Mouse (Mus musculus) macrophage (primary cell): Measurements from ENCODE around the gene Bdh2. TPM values are rescaled to one million over a fixed set of nuclear protein-coding genes. Genes with fewer than 3 reads are reported as not detected.

Experiments
- H3K27ac ChIP-seq: fragments of 350-480 bp; formaldehyde crosslinking; 2 replicates; pipeline ENCODE4 v1.9.0; 2021
- H3K36me3 ChIP-seq: fragments of 350-480 bp; formaldehyde crosslinking; 2 replicates; pipeline ENCODE4 v1.9.0; 2021; ENCODE audit errors: inconsistent target
- H3K4me3 ChIP-seq: fragments of 350-480 bp; formaldehyde crosslinking; 2 replicates; pipeline ENCODE4 v1.9.0; 2021; ENCODE audit errors: inconsistent target
- H3K79me2 ChIP-seq: fragments of 350-480 bp; formaldehyde crosslinking; 2 replicates; pipeline ENCODE4 v1.9.0; 2021; ENCODE audit errors: inconsistent target
- WGBS: methylation state at CpG from one replicate; pipeline ENCODE4 v1.1.7; 2026; ENCODE audit warnings: inconsistent platforms; ENCODE audit not compliant: missing documents; 5-methylcytosine and 5-hydroxymethylcytosine counted together
- polyA plus RNA-seq: library from polyadenylated mRNA; stranded (reverse); fragments of 250-400 nt; gene quantifications from 3 replicates; pipeline ENCODE4 v1.2.4, GENCODE M21; 2018; ENCODE audit warnings: inconsistent platforms

Gene Bdh2
- polyA plus RNA-seq, 1 experiment from 2014 or later = not detected

DNA sequence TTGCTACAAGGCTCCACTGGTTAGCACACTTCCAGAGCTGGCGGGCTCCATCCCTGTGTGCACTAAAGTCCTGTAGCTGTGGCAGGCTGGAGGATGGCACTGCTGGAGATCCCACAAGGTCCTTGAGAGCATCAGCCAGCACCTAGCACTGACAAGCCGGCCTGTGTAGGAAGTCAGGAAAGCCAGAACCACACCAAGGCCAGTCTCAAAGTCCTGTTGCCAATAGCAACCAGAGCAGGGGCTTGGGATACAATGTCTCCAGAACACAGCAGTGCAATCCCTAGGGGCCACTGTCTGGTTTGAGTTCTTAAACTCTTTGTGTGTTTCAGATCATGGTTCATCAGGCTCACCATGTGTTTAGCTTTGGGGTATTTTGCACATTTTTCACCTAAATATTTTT lies 33.8 kb downstream of the Bdh2 start:
- 85% methylated on average over 2 of the region's 2 CpGs for WGBS
- H3K79me2 ChIP-seq = no peaks in the 10 kb centered on the region
- no peak overlapping the region for H3K4me3 ChIP-seq
- no peaks in the 10 kb centered on the region for H3K36me3 ChIP-seq
- H3K27ac ChIP-seq = no peak overlapping the region

DNA sequence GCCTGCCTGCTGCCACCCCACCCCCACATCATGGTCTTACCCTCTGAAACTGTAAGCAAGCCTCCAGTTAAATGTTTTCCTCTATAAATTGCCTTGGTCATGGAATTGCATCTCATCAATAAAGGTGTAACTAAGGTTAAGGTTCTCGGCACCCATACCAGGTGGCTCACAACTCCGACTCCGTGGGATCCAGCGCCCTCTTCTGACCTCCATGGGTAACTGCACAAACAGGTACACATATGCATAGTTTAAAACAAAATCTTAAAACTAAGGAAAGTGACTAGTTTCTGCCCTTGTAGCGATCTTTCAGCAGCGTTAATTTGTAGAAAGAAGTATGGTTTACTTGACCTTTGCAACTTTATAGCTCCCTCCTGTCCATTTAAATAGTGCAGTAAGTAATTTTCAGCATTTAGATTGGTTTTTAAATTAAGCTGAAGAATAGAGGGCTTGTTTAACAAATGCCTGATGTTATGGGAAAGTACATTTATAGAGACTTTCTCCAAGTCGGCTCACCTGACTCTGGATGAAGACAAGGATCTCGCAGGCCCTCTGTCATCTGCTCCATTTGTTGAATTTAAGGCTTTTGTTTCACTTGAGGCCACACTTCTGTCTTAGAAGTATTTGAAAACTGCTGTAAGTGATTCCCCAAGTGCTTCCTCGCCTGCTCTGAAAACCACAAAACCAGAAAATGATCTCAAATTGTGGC lies 34.9 kb downstream of the Bdh2 start:
- Histone ChIP-seq H3K36me3 (no peaks in the 10 kb centered on the region), H3K4me3 (no peak overlapping the region), H3K27ac (no peak overlapping the region), H3K79me2 (no peaks in the 10 kb centered on the region)
- WGBS = 87% methylated on average over 9 of the region's 9 CpGs

DNA sequence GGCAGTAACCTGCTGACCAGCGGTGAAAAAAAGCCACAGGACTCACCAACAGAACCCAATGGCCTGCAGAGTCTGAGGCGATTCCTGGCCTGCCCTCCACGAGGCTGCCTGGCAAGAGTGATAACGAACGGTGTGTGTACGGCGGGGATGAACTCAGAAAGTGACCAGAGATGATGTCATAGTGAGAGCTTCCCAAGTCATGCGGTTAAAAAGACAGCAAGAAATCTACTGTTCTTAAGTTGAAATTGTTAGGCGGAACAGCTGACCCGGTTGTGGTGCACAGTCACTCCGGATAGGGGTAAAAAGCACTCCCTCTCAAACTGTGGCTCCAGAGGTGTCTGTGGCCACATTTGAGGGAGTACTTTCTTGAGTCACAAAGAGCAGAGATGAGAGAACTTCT lies 37.3 kb downstream of the Bdh2 start:
- no peak overlapping the region for H3K27ac ChIP-seq

DNA sequence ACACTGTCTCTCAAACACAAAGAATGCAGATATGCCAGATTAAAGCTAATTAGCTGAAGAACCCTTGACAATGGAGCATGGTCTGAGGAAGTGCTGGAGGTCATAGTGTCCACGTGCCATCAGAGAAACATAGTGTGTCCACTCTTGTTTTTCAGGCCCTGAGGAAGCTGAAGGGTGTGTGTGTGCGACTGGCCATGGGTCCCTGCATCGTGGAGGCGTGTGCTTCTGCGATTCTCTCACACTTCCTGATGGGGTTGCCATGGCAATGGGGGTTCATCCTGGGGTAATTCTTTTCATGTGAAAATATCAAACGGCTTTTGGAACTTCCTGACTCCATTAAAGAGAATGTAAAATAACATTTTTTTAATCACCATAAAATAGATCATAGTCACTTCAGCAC lies 43.3 kb downstream of the Bdh2 start:
- WGBS = 36% methylated on average over 6 of the region's 6 CpGs
- H3K27ac ChIP-seq = no peak overlapping the region
- H3K79me2 ChIP-seq = no peaks in the 10 kb centered on the region
- no peak overlapping the region for H3K4me3 ChIP-seq
- H3K36me3 ChIP-seq = no peaks in the 10 kb centered on the region

More for the DNA sequence above, 37.3 kb downstream of the Bdh2 start:
- 91% methylated on average over 11 of the region's 11 CpGs for WGBS
- Histone ChIP-seq H3K4me3 (no peak overlapping the region), H3K79me2 (no peaks in the 10 kb centered on the region), H3K36me3 (no peaks in the 10 kb centered on the region)

DNA sequence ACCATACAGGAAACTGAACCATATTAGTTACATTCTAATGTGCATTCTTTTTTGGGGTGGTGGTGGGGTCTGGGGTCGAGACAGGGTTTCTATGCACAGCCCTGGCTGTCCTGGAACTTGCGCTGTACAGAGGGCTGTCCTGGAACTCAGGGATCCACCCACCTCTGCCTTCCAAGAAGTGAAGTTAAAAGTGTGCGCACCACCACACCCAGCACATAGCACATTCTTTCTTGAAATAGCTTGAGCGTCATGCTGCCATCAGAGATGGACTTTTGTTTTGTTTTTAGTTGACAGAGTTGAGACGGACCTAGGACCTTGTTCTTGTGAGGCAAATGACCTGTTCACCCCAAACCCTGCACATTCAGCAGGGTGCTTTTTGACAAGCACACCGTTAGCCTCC lies 46.2 kb downstream of the Bdh2 start:
- 88% methylated on average over 6 of the region's 6 CpGs for WGBS
- Histone ChIP-seq H3K79me2 (no peaks in the 10 kb centered on the region), H3K36me3 (no peaks in the 10 kb centered on the region), H3K27ac (no peak overlapping the region), H3K4me3 (no peak overlapping the region)

DNA sequence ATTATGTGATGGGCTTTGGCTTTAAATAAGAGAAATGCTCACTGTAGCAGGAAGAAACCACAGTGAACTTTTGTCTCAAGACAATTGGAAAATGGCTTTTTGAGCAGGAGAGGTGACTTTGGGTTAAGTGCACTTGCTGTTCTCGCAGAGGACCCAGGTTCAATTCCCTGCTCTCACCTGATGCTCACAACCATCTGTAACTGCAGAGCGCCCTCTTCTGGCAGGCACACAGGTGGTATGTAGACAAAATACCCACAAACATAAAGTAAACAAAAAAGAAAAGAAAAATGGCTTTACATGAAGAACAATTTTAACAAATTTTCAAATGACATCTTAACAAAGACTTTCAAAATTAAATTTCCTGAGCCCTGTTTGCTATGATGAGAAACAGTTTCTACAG lies 46.6 kb downstream of the Bdh2 start:
- 68% methylated on average over 2 of the region's 2 CpGs for WGBS
- Histone ChIP-seq H3K27ac (no peak overlapping the region), H3K36me3 (no peaks in the 10 kb centered on the region), H3K4me3 (no peak overlapping the region), H3K79me2 (no peaks in the 10 kb centered on the region)

DNA sequence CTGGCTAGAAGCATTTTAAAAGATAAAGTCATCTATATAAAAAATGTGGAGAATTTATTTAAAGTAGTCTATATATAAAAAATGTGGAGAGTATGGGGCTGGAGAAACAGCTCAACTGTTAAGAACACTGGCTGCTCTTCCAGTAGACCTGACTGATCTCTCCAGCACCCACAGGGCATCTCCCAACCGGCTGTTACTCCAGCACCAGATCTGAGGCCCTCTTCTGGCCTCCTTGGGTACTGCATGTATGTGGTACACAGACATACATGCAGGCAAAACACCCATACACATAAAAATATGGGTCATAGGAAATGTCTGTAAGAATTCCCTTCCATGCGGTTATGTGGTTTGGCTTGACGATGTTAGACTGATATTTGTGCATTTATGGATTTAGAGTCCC lies 47.5 kb downstream of the Bdh2 start:
- no peaks in the 10 kb centered on the region for H3K79me2 ChIP-seq
- WGBS = 48% methylated on average over 3 of the region's 3 CpGs
- H3K4me3 ChIP-seq = no peak overlapping the region
- no peaks in the 10 kb centered on the region for H3K36me3 ChIP-seq
- H3K27ac ChIP-seq = no peak overlapping the region

DNA sequence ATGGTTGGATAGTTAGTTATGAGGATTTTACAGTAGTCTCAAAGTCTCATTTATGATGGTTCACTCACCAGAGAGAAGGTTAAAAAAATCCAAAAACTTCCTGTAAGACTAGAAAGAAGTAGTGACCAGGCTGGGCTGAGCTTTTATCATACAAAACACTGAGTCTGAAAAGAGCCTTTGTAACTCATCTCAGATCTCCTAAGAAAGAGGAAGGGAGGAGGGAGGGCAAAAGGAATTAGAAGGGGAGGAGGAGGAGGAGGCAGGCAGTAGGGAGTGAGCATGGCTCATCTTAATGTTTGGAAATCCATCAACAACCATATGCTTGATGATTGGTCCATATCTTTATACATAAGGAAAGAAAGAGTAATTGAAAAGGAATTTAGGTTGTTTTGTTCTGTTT lies 51.7 kb downstream of the Bdh2 start:
- no peaks in the 10 kb centered on the region for H3K79me2 ChIP-seq
- H3K36me3 ChIP-seq = no peaks in the 10 kb centered on the region
- no peak overlapping the region for H3K27ac ChIP-seq

DNA sequence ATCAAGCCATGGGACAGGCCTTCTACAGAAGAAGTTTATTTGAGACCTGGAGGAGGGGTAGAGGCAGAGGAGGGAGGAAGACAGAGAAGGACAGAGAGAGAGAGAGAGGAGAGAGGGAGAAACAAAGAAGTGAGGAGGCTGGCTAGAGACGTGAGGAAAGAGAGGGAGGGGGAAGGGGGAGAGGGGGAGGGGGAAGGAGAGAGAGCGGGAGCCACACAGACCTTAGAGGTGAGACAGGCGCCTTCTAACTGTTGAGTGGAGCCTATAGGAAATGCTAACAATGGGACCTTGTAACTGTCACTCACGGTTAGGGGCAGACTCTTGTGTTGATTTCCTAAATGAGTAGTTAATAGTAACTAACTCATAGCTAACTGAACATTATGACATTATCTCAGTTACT lies 52.7 kb downstream of the Bdh2 start:
- Histone ChIP-seq H3K79me2 (no peaks in the 10 kb centered on the region), H3K27ac (no peak overlapping the region), H3K36me3 (no peaks in the 10 kb centered on the region), H3K4me3 (no peak overlapping the region)
- 96% methylated on average over 2 of the region's 4 CpGs for WGBS

More for the DNA sequence above, 51.7 kb downstream of the Bdh2 start:
- H3K4me3 ChIP-seq = no peak overlapping the region

DNA sequence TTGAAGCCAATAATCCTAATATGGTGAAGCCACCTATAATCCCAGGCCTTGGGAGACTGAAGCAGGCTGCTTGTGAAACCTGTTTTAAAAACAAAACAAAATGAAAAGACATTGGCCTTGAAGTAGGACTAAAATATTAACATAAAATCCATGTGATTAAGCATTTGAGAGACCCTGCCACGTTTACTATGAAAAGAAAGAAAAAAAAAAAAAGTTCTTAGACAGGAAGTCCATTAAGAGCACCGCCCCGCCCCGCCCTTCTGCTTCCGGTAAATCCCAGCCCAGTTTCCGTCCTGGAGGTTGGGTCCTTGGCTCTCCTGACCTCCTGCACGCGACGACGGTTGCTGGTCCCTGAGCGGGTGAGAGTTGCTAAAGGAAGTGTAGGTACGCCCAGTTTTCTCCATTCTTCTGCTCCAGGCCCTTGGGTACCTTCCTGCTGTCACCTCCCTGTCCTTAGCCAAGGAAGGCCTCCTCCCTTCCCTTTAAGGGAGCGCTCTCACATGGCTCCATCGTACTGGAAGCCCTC lies 66.8 kb downstream of the Bdh2 start, which contains the start of gene Slc9b1:
Gene Slc9b1 (plus strand): TSS at position 291 of the 526 bp plus-strand sequence.
- H3K4me3 ChIP-seq = no peak within 1 kb of the TSS
- H3K27ac ChIP-seq = no peak within 1 kb of the TSS
- no peaks in the 10 kb centered on the region for H3K36me3 ChIP-seq
- H3K79me2 ChIP-seq = no peaks in the 10 kb centered on the region
- WGBS = 86% methylated on average over 14 of the region's 14 CpGs

DNA sequence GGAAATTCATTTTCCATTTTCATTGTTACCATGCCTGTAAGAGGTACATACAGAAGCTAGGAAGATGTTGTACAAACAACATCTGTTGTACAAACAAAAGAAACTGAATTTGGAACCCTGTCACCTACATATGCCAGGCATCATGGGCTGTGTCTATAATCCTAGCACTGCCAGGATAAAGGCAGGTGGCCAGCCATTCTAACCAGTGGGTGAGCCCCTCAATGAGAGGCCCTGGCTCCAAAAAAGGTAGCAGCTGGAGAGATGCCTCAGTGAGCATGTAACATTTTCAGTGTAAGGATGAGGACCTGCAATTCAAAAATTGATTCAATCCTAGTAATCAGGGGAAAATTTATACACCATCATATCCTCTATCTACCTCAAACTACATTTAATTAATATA lies 68.0 kb downstream of the Bdh2 start:
- no peak overlapping the region for H3K27ac ChIP-seq
- H3K79me2 ChIP-seq = no peaks in the 10 kb centered on the region
- H3K4me3 ChIP-seq = no peak overlapping the region
- H3K36me3 ChIP-seq = no peaks in the 10 kb centered on the region

DNA sequence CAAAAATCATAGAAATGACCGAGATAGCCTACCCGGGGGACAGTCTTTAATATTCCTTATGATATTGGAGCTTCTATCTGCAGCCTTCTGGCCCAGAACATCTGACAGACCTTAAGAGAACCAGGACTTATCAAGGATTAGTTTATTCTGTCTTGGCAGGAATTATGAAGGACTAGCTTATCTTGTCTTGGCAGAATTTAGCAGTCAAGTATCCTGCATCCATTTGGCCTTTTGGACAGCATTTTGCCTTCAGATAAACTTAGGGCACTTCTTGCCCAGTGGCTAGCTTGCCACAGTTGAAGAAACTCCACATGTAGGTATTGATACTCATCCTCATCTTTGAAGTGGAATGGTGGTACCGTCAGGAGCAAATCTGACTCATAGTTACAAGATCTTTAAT lies 70.8 kb downstream of the Bdh2 start:
- Histone ChIP-seq H3K4me3 (no peak overlapping the region), H3K27ac (no peak overlapping the region), H3K79me2 (no peaks in the 10 kb centered on the region), H3K36me3 (no peaks in the 10 kb centered on the region)
- WGBS = 92% methylated on average over 3 of the region's 3 CpGs

Other genes starting within 250 kb of the Bdh2 start
- gene Cenpe, start 68.7 kb upstream of the Bdh2 start, polyA plus RNA-seq = 1.2 to 7.5 TPM (median 6.7 TPM) in 3 replicates
- gene Slc9b2, start 26.5 kb downstream of the Bdh2 start, polyA plus RNA-seq = 0.36 to 0.91 TPM (median 0.59 TPM) in 3 replicates
- 0.42 TPM in 1 of 3 replicates, not detected in the others for gene Slc9b1, start 66.8 kb downstream of the Bdh2 start, polyA plus RNA-seq
- 28.4 to 33.3 TPM (median 31.0 TPM) in 3 replicates for gene Cisd2, start 142.7 kb downstream of the Bdh2 start, polyA plus RNA-seq
- gene Ube2d3, start 156.9 kb downstream of the Bdh2 start, polyA plus RNA-seq = 349 to 995 TPM (median 450 TPM) in 3 replicates
- 27.0 to 33.0 TPM (median 32.7 TPM) in 3 replicates for gene Manba, start 204.4 kb downstream of the Bdh2 start, polyA plus RNA-seq